Mouse (Mus musculus) heart, adult 2 months (tissue): ENCODE measurements around the gene Odaph.

Source experiments
- CTCF ChIP-seq: fragments of 200-600 bp; IDR thresholded peaks from 2 replicates; pipeline ENCODE4 v1.8.1; 2022; ENCODE audit warnings: antibody characterized with exemption, mild to moderate bottlenecking, moderate library complexity
- POLR2A ChIP-seq: fragments of 200-500 bp; IDR thresholded peaks from 2 replicates; pipeline ENCODE4 v1.6.1; 2011; ENCODE audit warnings: mild to moderate bottlenecking, low read depth, low read length, control low read depth; ENCODE audit not compliant: insufficient read depth

DNA sequence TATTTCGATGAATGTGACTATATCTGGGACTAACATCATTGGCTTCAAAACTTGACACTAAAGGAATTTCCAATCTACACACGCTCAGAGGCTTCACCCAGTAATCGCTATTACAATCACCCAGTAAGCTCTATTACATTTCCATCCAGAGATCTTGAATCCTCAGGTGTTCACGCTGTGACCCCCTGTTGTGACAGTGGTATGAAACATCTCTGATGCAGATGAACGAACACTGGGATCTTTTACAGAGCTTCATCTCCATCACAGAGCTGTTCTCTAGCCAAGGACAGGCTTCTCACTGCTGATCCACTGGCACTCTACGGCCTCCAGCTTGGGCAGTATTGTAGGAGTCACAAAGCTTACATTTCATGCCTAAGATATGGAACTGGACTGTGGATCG, 37.8 kb upstream of the Odaph start:
- TF ChIP-seq CTCF, result no peak
- no peak for TF ChIP-seq POLR2A
